Mouse (Mus musculus): ENCODE measurements at regions not wholly inside any gene's neighbourhood (a gene's known extent, or its start where the extent isn't known, plus 50 kb on each side); places are given as distances from the start of the nearest gene placed in this dataset.

GRCm38 (mm10) chr8:93627626-93628025 lies 92.0 kb upstream of the Ces5a start:
- TF ChIP-seq CTCF (conservative IDR thresholded peaks at IDR 0.05; ENCODE audit: low read length) (no peak), POU5F1 (IDR thresholded peaks at IDR 0.05; ENCODE audit: borderline replicate concordance, low read length) (no peak), NANOG (IDR thresholded peaks at IDR 0.05; ENCODE audit: borderline replicate concordance, low read length) (no peak)

All from E14TG2a.4 (cell line).